Mouse (Mus musculus): Measurements from ENCODE around the gene Dhx58. TPM values are rescaled to one million over a fixed set of nuclear protein-coding genes. Genes with fewer than 3 reads are reported as not detected.

Gene Dhx58
- polyA plus RNA-seq, 1 experiment from 2014 or later, result 2.1 TPM

GRCm38 (mm10) chr11:100700710-100701109 is 3.4 kb downstream of the Dhx58 start:
- H3K27ac ChIP-seq (replicated peaks; ENCODE audit: low read depth, low read length), result no peak overlapping the region
- 81% methylated on average over 3 of the region's 3 CpGs for WGBS
- no peaks in the 10 kb centered on the region for H3K9me3 ChIP-seq (ENCODE audit: control insufficient read depth, low read length)
- DNase-seq (no peak), ATAC-seq (ENCODE audit: low FRiP score, low TSS enrichment) (no peak)
- H3K36me3 ChIP-seq (ENCODE audit: control insufficient read depth, insufficient read depth, low read length), result peaks cover 11% of the 10 kb centered on the region
- H3K4me2 ChIP-seq (ENCODE audit: low read length), result no peak overlapping the region
- no peaks in the 10 kb centered on the region for H3K27me3 ChIP-seq (ENCODE audit: control insufficient read depth, insufficient read depth, low read length)
- H3K9ac ChIP-seq (replicated peaks; ENCODE audit: low read length), result no peak overlapping the region
- H3K4me3 ChIP-seq (replicated peaks; ENCODE audit: low read depth, low read length), result no peak overlapping the region
- H3K4me1 ChIP-seq (ENCODE audit: control insufficient read depth, insufficient read depth, low read length), result no peaks in the 10 kb centered on the region

DNA sequence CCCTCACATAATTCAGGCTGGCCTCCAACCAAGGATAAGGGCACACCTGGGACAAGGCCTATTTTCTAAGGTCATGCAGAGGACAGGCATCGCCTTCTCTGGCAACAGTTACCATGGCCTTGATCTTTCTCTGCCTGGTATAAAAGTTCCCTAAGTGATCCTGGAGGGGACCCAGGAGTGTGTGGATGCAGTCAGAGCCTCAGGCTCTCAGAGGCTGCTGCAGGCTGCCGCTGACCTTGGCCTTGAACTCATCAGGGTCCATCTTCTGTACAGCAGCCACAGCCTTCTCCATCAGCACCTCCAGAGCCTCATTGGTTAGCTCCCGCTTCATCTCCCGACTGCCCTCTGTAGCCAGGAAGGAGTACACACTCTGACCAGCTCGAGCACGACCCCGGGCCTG is 6.2 kb downstream of the Dhx58 start:
- ATAC-seq (ENCODE audit: low FRiP score, low TSS enrichment) (no peak), DNase-seq (no peak)
- no peaks in the 10 kb centered on the region for H3K27me3 ChIP-seq (ENCODE audit: control insufficient read depth, insufficient read depth, low read length)
- 71% methylated on average over 7 of the region's 7 CpGs for WGBS
- H3K36me3 ChIP-seq (ENCODE audit: control insufficient read depth, insufficient read depth, low read length), result no peaks in the 10 kb centered on the region
- H3K27ac ChIP-seq (replicated peaks; ENCODE audit: low read depth, low read length), result no peak overlapping the region
- H3K4me3 ChIP-seq (replicated peaks; ENCODE audit: low read depth, low read length), result no peak overlapping the region
- no peaks in the 10 kb centered on the region for H3K9me3 ChIP-seq (ENCODE audit: control insufficient read depth, low read length)
- H3K4me2 ChIP-seq (ENCODE audit: low read length), result no peak overlapping the region
- H3K9ac ChIP-seq (replicated peaks; ENCODE audit: low read length), result no peak overlapping the region
- no peaks in the 10 kb centered on the region for H3K4me1 ChIP-seq (ENCODE audit: control insufficient read depth, insufficient read depth, low read length)

DNA sequence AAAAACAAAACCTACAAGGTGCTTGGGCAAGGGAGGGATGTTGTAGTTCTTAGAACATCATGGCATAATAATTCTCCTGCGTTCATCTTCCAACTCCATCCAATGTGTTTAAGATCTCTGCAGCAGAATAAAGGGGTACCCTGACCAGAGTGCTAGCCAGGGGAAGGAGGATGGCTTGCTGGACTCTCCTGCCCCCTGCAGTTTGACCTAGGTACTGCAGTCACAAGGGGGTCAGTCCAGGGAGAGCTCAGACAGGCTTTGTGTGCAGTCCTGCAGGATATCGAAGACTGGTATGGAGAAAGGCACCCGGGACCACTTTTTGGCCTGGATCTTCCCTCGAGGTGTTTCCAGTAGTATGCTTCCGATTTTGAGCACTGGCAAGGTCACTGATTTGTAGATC is 9.1 kb downstream of the Dhx58 start:
- Histone ChIP-seq H3K4me3 (replicated peaks; ENCODE audit: low read depth, low read length) (no peak overlapping the region), H3K9ac (replicated peaks; ENCODE audit: low read length) (no peak overlapping the region)
- peak; percentile 53; the same call in 1 of the 2 replicates for ATAC-seq (ENCODE audit: low FRiP score, low TSS enrichment)

DNA sequence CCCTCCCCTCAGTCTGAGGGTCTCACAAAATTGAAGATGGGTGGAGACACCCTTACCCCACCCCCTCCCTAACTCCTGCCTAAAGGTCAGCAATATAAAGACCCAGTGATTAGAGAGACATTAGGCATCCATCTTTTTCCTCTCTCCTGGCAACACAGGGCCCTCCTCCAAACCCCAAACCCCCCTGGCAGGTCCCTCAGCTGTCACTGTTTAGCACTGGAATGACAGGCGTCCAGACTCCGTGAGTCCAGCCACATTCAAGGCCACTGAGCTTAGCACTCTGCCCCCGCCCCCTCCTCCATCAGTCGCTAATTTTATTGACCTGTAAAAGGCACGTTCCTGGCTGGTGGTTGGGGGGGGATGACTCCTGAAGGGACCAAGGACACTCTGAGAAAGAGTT is 10.9 kb downstream of the Dhx58 start:
- Histone ChIP-seq H3K27ac (replicated peaks; ENCODE audit: low read depth, low read length) (no peak overlapping the region), H3K9ac (replicated peaks; ENCODE audit: low read length) (no peak overlapping the region), H3K27me3 (ENCODE audit: control insufficient read depth, insufficient read depth, low read length) (0 out of 2 replicates have a peak, but pooled peaks cover 6% of the 10 kb centered on the region), H3K9me3 (ENCODE audit: control insufficient read depth, low read length) (no peaks in the 10 kb centered on the region), H3K4me2 (ENCODE audit: low read length) (no peak overlapping the region), H3K36me3 (ENCODE audit: control insufficient read depth, insufficient read depth, low read length) (no peaks in the 10 kb centered on the region), H3K4me1 (ENCODE audit: control insufficient read depth, insufficient read depth, low read length) (no peaks in the 10 kb centered on the region), H3K4me3 (replicated peaks; ENCODE audit: low read depth, low read length) (no peak overlapping the region)
- no peak for DNase-seq
- 21% methylated on average over 5 of the region's 5 CpGs for WGBS
- no peak for ATAC-seq (ENCODE audit: low FRiP score, low TSS enrichment)

More for the DNA sequence above, 9.1 kb downstream of the Dhx58 start:
- Histone ChIP-seq H3K4me2 (ENCODE audit: low read length) (no peak overlapping the region), H3K27me3 (ENCODE audit: control insufficient read depth, insufficient read depth, low read length) (0 out of 2 replicates have a peak, but pooled peaks cover 6% of the 10 kb centered on the region), H3K9me3 (ENCODE audit: control insufficient read depth, low read length) (no peaks in the 10 kb centered on the region), H3K27ac (replicated peaks; ENCODE audit: low read depth, low read length) (no peak overlapping the region), H3K4me1 (ENCODE audit: control insufficient read depth, insufficient read depth, low read length) (no peaks in the 10 kb centered on the region), H3K36me3 (ENCODE audit: control insufficient read depth, insufficient read depth, low read length) (no peaks in the 10 kb centered on the region)
- WGBS, result 39% methylated on average over 5 of the region's 5 CpGs
- peak; percentile 73 for DNase-seq

DNA sequence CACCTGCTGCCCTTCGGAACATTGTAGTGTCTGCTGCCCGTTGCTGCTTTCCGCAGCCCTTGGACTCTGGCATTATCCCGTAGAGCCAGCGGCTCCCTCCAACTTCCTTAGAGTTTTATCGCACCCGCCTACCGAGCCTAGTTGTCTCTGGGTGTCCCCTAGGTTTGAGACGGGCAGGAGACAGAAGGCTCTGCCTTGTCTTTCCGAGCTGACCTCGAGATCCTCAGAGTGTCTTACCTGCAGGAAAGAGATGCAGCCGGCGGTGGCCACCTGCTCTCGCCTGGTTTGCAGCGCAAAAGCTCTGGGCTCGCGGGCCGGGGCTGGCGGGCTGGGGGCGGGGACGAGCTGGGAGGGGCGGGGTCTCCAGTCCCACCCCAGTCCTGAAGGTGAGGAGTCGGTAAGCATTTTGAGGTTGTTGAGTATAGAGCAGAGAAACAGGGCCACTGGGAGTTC is 11.9 kb downstream of the Dhx58 start, which contains the start of gene Zfp385c:
Zfp385c (minus strand) TSS at position 292 of the 453 bp plus-strand sequence.
- WGBS, result 2% methylated on average over 23 of the region's 23 CpGs
- no peak within 1 kb of the TSS; the same call in 1 of the 2 replicates for H3K9ac ChIP-seq (replicated peaks; ENCODE audit: low read length)

DNA sequence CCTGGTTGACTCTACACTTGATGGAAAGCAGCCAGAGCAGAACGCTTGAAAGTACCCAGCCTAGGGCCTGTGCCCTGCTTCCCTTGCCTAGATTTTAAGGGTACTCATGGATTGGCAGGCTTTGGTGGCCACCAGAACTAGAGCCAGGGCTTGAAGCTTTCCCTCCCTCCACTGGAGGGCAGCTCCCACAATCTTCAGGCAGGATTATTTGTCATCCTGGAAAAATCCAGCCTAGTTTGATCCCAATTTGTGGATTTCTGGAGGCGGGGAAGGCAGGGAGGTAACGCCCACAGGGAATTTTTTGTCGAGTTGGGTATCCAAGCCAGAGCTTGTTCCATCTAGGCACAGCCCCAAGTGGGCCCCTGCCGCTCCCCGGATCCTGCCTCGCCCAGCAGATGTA is 13.7 kb downstream of the Dhx58 start:
- 0 out of 2 replicates have a peak, but pooled peaks cover 6% of the 10 kb centered on the region for H3K27me3 ChIP-seq (ENCODE audit: control insufficient read depth, insufficient read depth, low read length)
- no peak overlapping the region for H3K27ac ChIP-seq (replicated peaks; ENCODE audit: low read depth, low read length)
- H3K9ac ChIP-seq (replicated peaks; ENCODE audit: low read length), result no peak overlapping the region
- H3K9me3 ChIP-seq (ENCODE audit: control insufficient read depth, low read length), result no peaks in the 10 kb centered on the region
- no peaks in the 10 kb centered on the region for H3K4me1 ChIP-seq (ENCODE audit: control insufficient read depth, insufficient read depth, low read length)
- ATAC-seq (ENCODE audit: low FRiP score, low TSS enrichment) (no peak), DNase-seq (no peak)
- no peak overlapping the region for H3K4me3 ChIP-seq (replicated peaks; ENCODE audit: low read depth, low read length)
- 78% methylated on average over 7 of the region's 7 CpGs for WGBS
- H3K36me3 ChIP-seq (ENCODE audit: control insufficient read depth, insufficient read depth, low read length), result no peaks in the 10 kb centered on the region
- no peak overlapping the region for H3K4me2 ChIP-seq (ENCODE audit: low read length)

More for the DNA sequence above, 11.9 kb downstream of the Dhx58 start, which contains the start of gene Zfp385c:
- H3K27me3 ChIP-seq (ENCODE audit: control insufficient read depth, insufficient read depth, low read length), result 0 out of 2 replicates have a peak, but pooled peaks cover 6% of the 10 kb centered on the region
- H3K4me3 ChIP-seq (replicated peaks; ENCODE audit: low read depth, low read length), result peak within 1 kb of the TSS; percentile 20
- no peaks in the 10 kb centered on the region for H3K4me1 ChIP-seq (ENCODE audit: control insufficient read depth, insufficient read depth, low read length)
- ATAC-seq (ENCODE audit: low FRiP score, low TSS enrichment) (no peak), DNase-seq (peak; percentile 11)
- no peaks in the 10 kb centered on the region for H3K36me3 ChIP-seq (ENCODE audit: control insufficient read depth, insufficient read depth, low read length)
- peak within 1 kb of the TSS; percentile 49 for H3K4me2 ChIP-seq (ENCODE audit: low read length)
- no peak within 1 kb of the TSS for H3K27ac ChIP-seq (replicated peaks; ENCODE audit: low read depth, low read length)
- no peaks in the 10 kb centered on the region for H3K9me3 ChIP-seq (ENCODE audit: control insufficient read depth, low read length)

DNA sequence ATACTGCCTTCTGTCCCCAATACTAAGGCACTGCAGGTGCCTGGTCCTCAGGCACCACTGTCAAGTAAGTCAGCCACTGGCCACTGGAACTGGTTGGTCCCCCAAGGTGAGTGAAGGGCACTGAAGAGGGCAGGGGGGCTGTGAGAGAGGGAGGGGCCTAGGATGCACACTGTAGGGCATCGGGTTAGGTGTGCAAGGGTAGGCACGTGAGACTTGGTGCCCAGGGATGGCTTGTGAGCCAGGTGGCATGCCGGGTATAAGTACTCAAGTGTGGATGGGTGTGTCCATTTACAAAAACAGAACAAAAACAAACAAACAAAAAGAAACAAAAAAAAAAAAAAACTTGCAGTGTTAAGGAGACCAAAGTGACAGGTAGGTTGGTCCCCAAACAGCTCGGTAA is 15.6 kb downstream of the Dhx58 start:
- no peaks in the 10 kb centered on the region for H3K9me3 ChIP-seq (ENCODE audit: control insufficient read depth, low read length)
- H3K36me3 ChIP-seq (ENCODE audit: control insufficient read depth, insufficient read depth, low read length), result no peaks in the 10 kb centered on the region
- WGBS, result 73% methylated on average over 4 of the region's 4 CpGs
- H3K27me3 ChIP-seq (ENCODE audit: control insufficient read depth, insufficient read depth, low read length), result 0 out of 2 replicates have a peak, but pooled peaks cover 6% of the 10 kb centered on the region
- no peak overlapping the region for H3K4me3 ChIP-seq (replicated peaks; ENCODE audit: low read depth, low read length)
- H3K4me2 ChIP-seq (ENCODE audit: low read length), result no peak overlapping the region
- H3K4me1 ChIP-seq (ENCODE audit: control insufficient read depth, insufficient read depth, low read length), result no peaks in the 10 kb centered on the region
- no peak overlapping the region for H3K27ac ChIP-seq (replicated peaks; ENCODE audit: low read depth, low read length)
- DNase-seq (no peak), ATAC-seq (ENCODE audit: low FRiP score, low TSS enrichment) (no peak)
- no peak overlapping the region for H3K9ac ChIP-seq (replicated peaks; ENCODE audit: low read length)

DNA sequence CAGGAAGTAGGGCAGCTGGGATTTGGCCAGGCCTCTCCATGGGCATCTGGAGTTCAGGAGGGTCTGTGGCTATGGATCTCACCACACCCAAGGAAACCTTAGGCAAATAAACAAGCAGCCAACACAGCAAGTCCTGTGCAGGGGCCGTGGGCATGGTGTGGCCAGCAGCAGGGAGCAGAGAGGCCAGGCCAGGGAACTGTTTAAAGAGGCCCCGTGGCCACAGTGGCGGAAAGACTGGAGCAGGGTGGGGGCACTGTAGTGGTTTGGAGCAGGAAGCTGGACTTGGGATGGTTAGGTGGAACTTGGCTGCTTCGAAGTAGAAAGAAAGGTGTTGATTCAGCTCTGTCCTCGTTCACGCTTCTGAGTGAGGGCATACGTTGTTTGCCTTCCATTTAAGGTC is 16.8 kb downstream of the Dhx58 start:
- H3K36me3 ChIP-seq (ENCODE audit: control insufficient read depth, insufficient read depth, low read length), result no peaks in the 10 kb centered on the region
- no peak overlapping the region for H3K4me3 ChIP-seq (replicated peaks; ENCODE audit: low read depth, low read length)
- H3K27ac ChIP-seq (replicated peaks; ENCODE audit: low read depth, low read length), result no peak overlapping the region
- 0 out of 2 replicates have a peak, but pooled peaks cover 6% of the 10 kb centered on the region for H3K27me3 ChIP-seq (ENCODE audit: control insufficient read depth, insufficient read depth, low read length)
- no peak overlapping the region for H3K9ac ChIP-seq (replicated peaks; ENCODE audit: low read length)
- DNase-seq (no peak), ATAC-seq (ENCODE audit: low FRiP score, low TSS enrichment) (no peak)
- H3K9me3 ChIP-seq (ENCODE audit: control insufficient read depth, low read length), result no peaks in the 10 kb centered on the region
- no peak overlapping the region for H3K4me2 ChIP-seq (ENCODE audit: low read length)
- WGBS, result 85% methylated on average over 7 of the region's 7 CpGs
- no peaks in the 10 kb centered on the region for H3K4me1 ChIP-seq (ENCODE audit: control insufficient read depth, insufficient read depth, low read length)

- no peaks in the 10 kb centered on the region for H3K4me1 ChIP-seq (ENCODE audit: control insufficient read depth, insufficient read depth, low read length)
- ATAC-seq (ENCODE audit: low FRiP score, low TSS enrichment) (no peak), DNase-seq (no peak)
- H3K4me3 ChIP-seq (replicated peaks; ENCODE audit: low read depth, low read length), result no peak overlapping the region
- no peak overlapping the region for H3K4me2 ChIP-seq (ENCODE audit: low read length)
- no peaks in the 10 kb centered on the region for H3K36me3 ChIP-seq (ENCODE audit: control insufficient read depth, insufficient read depth, low read length)
- no peaks in the 10 kb centered on the region for H3K27me3 ChIP-seq (ENCODE audit: control insufficient read depth, insufficient read depth, low read length)
- H3K9me3 ChIP-seq (ENCODE audit: control insufficient read depth, low read length), result no peaks in the 10 kb centered on the region
- no peak overlapping the region for H3K9ac ChIP-seq (replicated peaks; ENCODE audit: low read length)
- 90% methylated on average over 3 of the region's 3 CpGs for WGBS
- H3K27ac ChIP-seq (replicated peaks; ENCODE audit: low read depth, low read length), result no peak overlapping the region
These were observed 18.7 kb downstream of the Dhx58 start for GRCm38 (mm10) chr11:100685371-100685770.
